Mouse (Mus musculus) megakaryocyte, embryonic 14.5 days (primary cell): ENCODE measurements at regions not wholly inside any gene's neighbourhood (a gene's known extent, or its start where the extent isn't known, plus 50 kb on each side); places are given as distances from the start of the nearest gene placed in this dataset.

Experiments
- FLI1 ChIP-seq: IDR thresholded peaks from 2 replicates; pipeline ENCODE4 v1.6.1; 2012; ENCODE audit warnings: low read length, inconsistent platforms, mixed read lengths
- GATA1 ChIP-seq: IDR thresholded peaks from 3 replicates; pipeline ENCODE4 v1.6.1; 2012; ENCODE audit warnings: mixed read lengths, low read length, inconsistent platforms, borderline replicate concordance

GRCm38 (mm10) chr6:143298391-143298790 is 131.4 kb downstream of the Etnk1 start:
- TF ChIP-seq GATA1: no peak
- no peak for TF ChIP-seq FLI1
